Mouse (Mus musculus) heart, embryonic 13.5 days (tissue): ENCODE data around the gene Dlx3. TPM values are rescaled to one million over a fixed set of nuclear protein-coding genes. Genes with fewer than 3 reads are reported as not detected.
A peak's percentile ranks its signal among the peaks of the same experiment; 100 is the strongest.

Experiments used
- ATAC-seq: fragments of 200-750 bp; cut with Nextera tagmentation; 2 replicates; pipeline ENCODE4 v1.8.0; 2017; ENCODE audit warnings: moderate TSS enrichment; ENCODE audit not compliant: insufficient number of reproducible peaks, low FRiP score, low TSS enrichment; ENCODE audit errors: extremely low read depth
- H3K27ac ChIP-seq: fragments of 300-500 bp; sonication (generic); replicated peaks from 2 replicates; pipeline ENCODE4 v1.5.1; 2015; ENCODE audit warnings: moderate library complexity, mild to moderate bottlenecking, inconsistent platforms
- H3K27me3 ChIP-seq: fragments of 300-500 bp; sonication (generic); replicated peaks from 2 replicates; pipeline ENCODE4 v1.6.1; 2015; ENCODE audit warnings: mild to moderate bottlenecking, inconsistent platforms
- H3K36me3 ChIP-seq: fragments of 300-500 bp; sonication (generic); 2 replicates; pipeline ENCODE4 v1.6.1; 2015; ENCODE audit warnings: mild to moderate bottlenecking, inconsistent platforms
- H3K4me1 ChIP-seq: fragments of 300-500 bp; sonication (generic); 2 replicates; pipeline ENCODE4 v1.6.1; 2015; ENCODE audit warnings: inconsistent platforms
- H3K4me2 ChIP-seq: fragments of 300-500 bp; sonication (generic); 2 replicates; pipeline ENCODE4 v1.6.1; 2015; ENCODE audit warnings: inconsistent platforms, mild to moderate bottlenecking, moderate library complexity
- H3K4me3 ChIP-seq: fragments of 300-500 bp; sonication (generic); 2 replicates; pipeline ENCODE4 v1.5.1; 2015; ENCODE audit warnings: moderate library complexity, mild to moderate bottlenecking, inconsistent platforms
- H3K9ac ChIP-seq: fragments of 300-500 bp; sonication (generic); 2 replicates; pipeline ENCODE4 v1.6.1; 2015; ENCODE audit warnings: inconsistent platforms, mild to moderate bottlenecking, moderate library complexity
- H3K9me3 ChIP-seq: fragments of 300-500 bp; sonication (generic); 2 replicates; pipeline ENCODE4 v1.6.1; 2016; ENCODE audit warnings: inconsistent platforms
- WGBS: fragments of 180-500 bp; shearing (Covaris S2); methylation state at CpG from one replicate; pipeline ENCODE4 v1.1.7; 2015; ENCODE audit warnings: mixed read lengths; 5-methylcytosine and 5-hydroxymethylcytosine counted together
- polyA plus RNA-seq: library from polyadenylated mRNA; unstranded; fragments of >200 nt; fragmentation: Nextera tagmentation; extraction: Ambion mirVana; gene quantifications from 2 replicates; pipeline ENCODE4 v1.2.1, GENCODE M21; 2015

The Dlx3 gene
- polyA plus RNA-seq, 1 experiment from 2014 or later, result not detected

DNA sequence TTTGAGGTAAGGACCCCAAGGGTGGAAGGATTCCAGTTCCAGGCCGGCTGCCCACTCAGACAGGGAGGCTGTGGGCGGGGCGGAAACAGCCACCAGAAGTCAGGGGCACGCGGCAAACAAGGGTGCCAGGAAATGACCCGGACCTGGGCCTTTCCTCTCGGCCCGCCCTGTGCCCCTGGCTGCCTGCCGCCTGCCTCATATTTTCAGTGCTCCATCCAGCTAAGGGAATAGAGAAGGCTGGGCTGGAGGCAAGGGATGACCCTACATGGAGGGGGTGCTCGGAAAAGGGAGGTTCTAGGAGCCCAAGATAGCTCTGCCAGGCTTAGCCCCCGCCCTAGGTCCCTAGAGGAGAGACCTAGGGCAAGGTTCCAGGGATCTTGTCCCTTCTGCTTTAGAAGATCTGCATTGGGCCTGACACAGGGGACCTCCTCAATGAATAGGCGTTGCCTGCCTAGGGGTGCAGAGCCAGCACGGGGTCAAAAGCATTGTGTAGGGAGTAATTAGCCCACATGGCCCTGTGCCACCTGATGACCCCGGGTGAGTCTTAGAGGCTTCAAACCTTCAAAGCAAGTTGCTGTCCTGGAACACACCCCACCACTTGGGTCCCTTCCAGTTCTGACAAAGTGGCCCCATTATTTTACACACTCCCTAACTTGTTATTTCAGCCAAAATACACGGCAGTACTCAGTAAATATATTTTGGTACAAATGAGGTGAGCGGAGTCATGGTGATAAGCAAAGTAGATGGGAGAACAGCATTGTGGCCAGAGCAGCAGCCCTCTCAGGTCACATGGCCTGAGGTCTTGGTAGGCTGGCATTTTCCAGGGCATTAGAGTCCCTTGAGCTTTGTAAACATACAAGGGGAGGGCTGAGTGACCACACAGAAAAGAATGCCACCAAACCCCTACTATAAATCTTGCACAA lies 30.8 kb upstream of the Dlx3 start:
- ATAC-seq, result no peak
- whole genome bisulfite sequencing, result 57% methylated on average over 16 of the region's 16 CpGs
- no peak overlapping the region for H3K4me3 ChIP-seq
- H3K27ac ChIP-seq, result no peak overlapping the region; the same call in 1 of the 2 replicates
- 0 out of 2 replicates have a peak overlapping the region, but pooled peaks have one; percentile 33 for H3K9ac ChIP-seq
- no peaks in the 10 kb centered on the region for H3K9me3 ChIP-seq
- no peaks in the 10 kb centered on the region for H3K36me3 ChIP-seq
- peaks cover 51% of the 10 kb centered on the region for H3K4me1 ChIP-seq
- no peaks in the 10 kb centered on the region for H3K27me3 ChIP-seq
- H3K4me2 ChIP-seq, result no peak overlapping the region

- ATAC-seq, result no peak
- Histone ChIP-seq H3K27me3 (no peaks in the 10 kb centered on the region), H3K9me3 (no peaks in the 10 kb centered on the region), H3K4me1 (peaks cover 42% of the 10 kb centered on the region), H3K27ac (no peak overlapping the region), H3K36me3 (no peaks in the 10 kb centered on the region), H3K4me3 (no peak overlapping the region), H3K9ac (no peak overlapping the region), H3K4me2 (no peak overlapping the region)
- WGBS, result 34% methylated on average over 5 of the region's 5 CpGs
Measured at GRCm38 (mm10) chr11:95093077-95093476, 26.8 kb upstream of the Dlx3 start.

- H3K36me3 ChIP-seq, result no peaks in the 10 kb centered on the region
- WGBS, result 80% methylated on average over 10 of the region's 10 CpGs
- ATAC-seq, result no peak
- H3K27ac ChIP-seq, result no peak overlapping the region
- no peaks in the 10 kb centered on the region; the same call in 1 of the 2 replicates for H3K27me3 ChIP-seq
- no peak overlapping the region for H3K4me2 ChIP-seq
- no peak overlapping the region for H3K4me3 ChIP-seq
- no peak overlapping the region for H3K9ac ChIP-seq
- no peaks in the 10 kb centered on the region for H3K9me3 ChIP-seq
- H3K4me1 ChIP-seq, result peaks cover 30% of the 10 kb centered on the region
Measured at GRCm38 (mm10) chr11:95095596-95095995, 24.3 kb upstream of the Dlx3 start.

GRCm38 (mm10) chr11:95096608-95097373 lies 23.1 kb upstream of the Dlx3 start:
- Histone ChIP-seq H3K27me3 (no peaks in the 10 kb centered on the region; the same call in 1 of the 2 replicates), H3K9me3 (no peaks in the 10 kb centered on the region), H3K4me1 (peaks cover 41% of the 10 kb centered on the region), H3K4me2 (no peak overlapping the region; the same call in 1 of the 2 replicates), H3K36me3 (no peaks in the 10 kb centered on the region), H3K9ac (peak overlapping the region; percentile 52; the same call in 1 of the 2 replicates), H3K27ac (peak overlapping the region; percentile 60), H3K4me3 (no peak overlapping the region)
- ATAC-seq, result peak; percentile 22; the same call in 1 of the 2 replicates
- 38% methylated on average over 4 of the region's 4 CpGs for WGBS

DNA sequence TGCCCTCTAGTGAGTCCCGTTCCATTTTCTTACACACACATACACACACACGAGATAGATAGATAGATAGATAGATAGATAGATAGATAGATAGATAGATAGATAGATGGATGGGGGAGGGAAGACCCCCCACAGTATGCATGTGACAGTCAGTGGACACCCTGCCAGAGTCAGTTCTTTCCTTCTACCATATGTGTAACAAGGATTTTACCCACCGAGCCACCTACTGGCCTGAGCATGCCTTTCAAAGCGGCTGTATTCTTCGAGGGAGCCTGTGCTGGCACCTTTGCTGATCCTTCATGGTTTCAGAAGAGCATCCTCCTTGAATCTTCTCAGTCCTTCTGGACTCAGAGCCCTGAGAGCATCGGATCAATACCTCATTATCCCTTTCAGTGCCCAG lies 22.0 kb upstream of the Dlx3 start:
- no peak overlapping the region for H3K4me2 ChIP-seq
- H3K36me3 ChIP-seq, result no peaks in the 10 kb centered on the region
- WGBS, result 62% methylated on average over 6 of the region's 6 CpGs
- peaks cover 39% of the 10 kb centered on the region for H3K4me1 ChIP-seq
- H3K4me3 ChIP-seq, result no peak overlapping the region
- H3K27ac ChIP-seq, result no peak overlapping the region
- no peaks in the 10 kb centered on the region; the same call in 1 of the 2 replicates for H3K27me3 ChIP-seq
- H3K9me3 ChIP-seq, result no peaks in the 10 kb centered on the region
- no peak for ATAC-seq
- no peak overlapping the region for H3K9ac ChIP-seq

DNA sequence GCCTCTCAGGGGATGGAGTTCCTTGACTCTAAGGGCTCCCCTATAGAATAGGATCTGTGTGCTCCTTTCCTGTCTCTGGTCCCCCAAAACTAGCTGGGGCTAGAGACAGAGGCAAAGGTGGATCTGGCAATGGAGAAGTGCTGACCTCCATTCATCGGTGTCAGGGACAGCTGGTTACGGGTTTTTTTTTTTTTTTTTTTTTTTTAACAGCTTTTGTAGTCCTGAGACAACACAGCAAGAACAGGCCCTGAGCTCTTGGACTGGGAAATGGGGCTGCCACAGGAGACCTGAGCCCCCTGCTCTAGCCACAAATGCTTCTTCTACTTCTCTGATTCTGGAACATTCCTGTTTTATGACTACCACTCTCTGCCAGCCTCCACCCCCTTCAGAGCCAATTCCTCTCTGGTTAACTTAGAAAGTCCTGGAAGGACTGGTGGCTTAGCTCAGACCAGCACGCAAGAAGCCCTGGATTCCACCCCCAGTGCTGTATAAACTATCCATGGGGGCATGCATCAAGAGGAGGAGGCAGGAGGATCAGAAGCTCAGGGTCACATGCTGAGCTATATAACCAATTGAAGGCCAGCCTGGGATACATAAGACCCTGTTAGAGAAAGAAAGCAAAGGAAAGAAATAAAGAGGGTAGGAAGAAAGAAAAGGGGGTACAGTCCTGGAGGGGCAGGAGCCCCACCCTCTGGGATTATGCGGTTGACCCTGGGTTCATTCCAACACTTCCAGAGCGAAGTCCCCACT lies 21.4 kb upstream of the Dlx3 start:
- Histone ChIP-seq H3K9me3 (0 out of 2 replicates have a peak, but pooled peaks cover 2% of the 10 kb centered on the region), H3K4me2 (no peak overlapping the region), H3K9ac (no peak overlapping the region), H3K27me3 (no peaks in the 10 kb centered on the region; the same call in 1 of the 2 replicates), H3K27ac (no peak overlapping the region), H3K36me3 (no peaks in the 10 kb centered on the region), H3K4me1 (peaks cover 33% of the 10 kb centered on the region), H3K4me3 (no peak overlapping the region)
- WGBS, result 77% methylated on average over 5 of the region's 5 CpGs
- ATAC-seq, result no peak

DNA sequence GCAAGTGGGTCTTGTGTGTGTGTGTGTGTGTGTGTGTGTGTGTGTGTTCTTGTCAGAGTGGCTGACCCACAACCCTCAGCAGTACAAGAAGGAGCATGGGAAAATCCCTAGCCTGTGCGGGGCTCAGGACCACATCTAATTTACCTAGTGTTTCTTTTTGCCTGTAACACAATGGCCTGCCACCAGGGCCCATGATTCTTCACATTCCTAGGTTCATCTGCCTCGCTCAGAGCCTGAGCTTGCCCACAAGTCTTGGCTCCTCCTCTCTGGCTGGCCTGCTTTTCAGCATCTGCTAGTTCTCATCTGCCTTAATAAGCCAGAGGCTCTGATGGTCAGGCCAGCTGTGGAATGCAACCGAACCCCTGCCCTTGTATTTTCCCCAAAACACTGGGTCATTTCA lies 19.5 kb upstream of the Dlx3 start:
- Histone ChIP-seq H3K4me3 (no peak overlapping the region), H3K36me3 (no peaks in the 10 kb centered on the region), H3K9ac (no peak overlapping the region), H3K27me3 (no peaks in the 10 kb centered on the region; the same call in 1 of the 2 replicates), H3K9me3 (0 out of 2 replicates have a peak, but pooled peaks cover 2% of the 10 kb centered on the region), H3K27ac (no peak overlapping the region), H3K4me2 (no peak overlapping the region), H3K4me1 (peaks cover 50% of the 10 kb centered on the region)
- ATAC-seq, result no peak
- WGBS, result 48% methylated on average over 3 of the region's 3 CpGs

DNA sequence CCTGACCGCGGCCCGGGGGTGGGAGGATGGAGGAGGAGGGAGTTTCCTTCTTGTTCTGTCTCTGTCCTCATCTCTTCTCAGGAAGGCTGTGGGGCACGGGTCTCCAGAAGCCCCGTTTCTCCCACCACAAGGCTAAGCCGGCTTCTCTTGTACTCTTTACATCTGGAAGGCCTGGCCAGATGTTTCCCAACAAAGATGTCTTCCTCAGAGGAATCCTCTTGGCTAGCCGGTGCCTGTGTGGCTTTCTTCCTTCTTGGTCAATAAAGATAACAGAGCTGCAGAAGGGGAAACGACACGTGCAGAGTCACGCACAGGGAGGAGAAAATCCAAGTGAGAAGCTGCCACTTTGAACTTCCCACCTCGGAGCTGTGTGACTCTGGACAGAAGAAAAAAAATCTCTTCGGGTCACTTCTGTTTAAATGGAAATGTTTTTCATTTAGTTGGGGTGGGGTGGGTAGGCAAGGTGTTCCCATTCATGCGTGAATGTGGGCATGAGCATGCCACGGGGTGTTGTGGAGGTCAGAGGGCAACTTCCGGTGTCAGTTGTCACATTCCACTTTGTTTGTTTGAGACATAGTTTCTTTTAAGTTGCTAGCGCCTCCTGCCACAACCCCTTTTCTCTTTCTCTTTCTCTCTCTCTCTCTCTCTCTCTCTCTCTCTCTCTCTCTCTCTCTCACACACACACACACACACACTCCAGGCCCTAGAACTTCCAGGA lies 18.7 kb upstream of the Dlx3 start:
- Histone ChIP-seq H3K4me2 (no peak overlapping the region), H3K36me3 (no peaks in the 10 kb centered on the region), H3K27ac (no peak overlapping the region), H3K4me3 (no peak overlapping the region), H3K27me3 (peaks cover 8% of the 10 kb centered on the region; the same call in 1 of the 2 replicates), H3K4me1 (peaks cover 56% of the 10 kb centered on the region), H3K9ac (no peak overlapping the region), H3K9me3 (0 out of 2 replicates have a peak, but pooled peaks cover 2% of the 10 kb centered on the region)
- WGBS, result 28% methylated on average over 16 of the region's 16 CpGs
- no peak for ATAC-seq

DNA sequence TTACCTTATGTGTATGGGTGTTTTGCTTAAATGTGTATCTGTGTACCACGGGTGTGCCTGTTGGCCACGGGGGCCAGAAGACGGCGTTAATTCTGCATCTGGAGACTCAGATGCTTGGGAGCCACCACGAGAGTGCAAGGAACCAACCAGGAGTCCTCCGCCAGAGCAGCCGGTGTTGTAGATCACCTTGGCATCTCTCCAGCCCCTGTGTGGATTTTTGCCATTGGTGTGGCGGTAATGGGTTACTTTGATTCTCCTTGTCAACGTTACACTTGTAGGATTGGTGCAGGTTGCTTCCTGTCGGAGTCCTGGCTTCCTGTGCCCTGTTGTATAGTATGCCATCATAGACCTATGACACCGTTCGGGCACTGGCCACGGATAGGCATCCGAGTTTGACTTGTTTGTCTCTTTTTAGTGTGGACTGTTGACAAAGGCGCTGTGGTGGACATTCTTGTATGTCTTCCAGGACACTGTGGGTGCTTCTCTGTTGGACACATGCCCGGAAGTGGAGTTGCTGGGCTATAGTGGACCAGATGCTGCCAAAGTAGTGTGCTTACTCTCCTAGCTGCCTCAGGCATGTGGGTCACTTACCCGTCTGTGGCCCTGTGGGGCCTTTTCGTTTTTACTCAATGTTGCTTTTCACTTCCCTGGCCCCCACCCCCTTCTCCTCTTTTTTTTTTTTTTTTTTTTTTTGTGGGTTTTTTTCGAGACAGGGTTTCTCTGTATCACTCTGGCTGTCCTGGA lies 17.6 kb upstream of the Dlx3 start:
- H3K4me1 ChIP-seq, result peaks cover 49% of the 10 kb centered on the region
- no peak overlapping the region for H3K4me2 ChIP-seq
- no peak for ATAC-seq
- no peak overlapping the region for H3K27ac ChIP-seq
- WGBS, result 84% methylated on average over 19 of the region's 19 CpGs
- peaks cover 12% of the 10 kb centered on the region; the same call in 1 of the 2 replicates for H3K27me3 ChIP-seq
- H3K9ac ChIP-seq, result no peak overlapping the region
- H3K36me3 ChIP-seq, result no peaks in the 10 kb centered on the region
- 0 out of 2 replicates have a peak, but pooled peaks cover 2% of the 10 kb centered on the region for H3K9me3 ChIP-seq
- no peak overlapping the region for H3K4me3 ChIP-seq

DNA sequence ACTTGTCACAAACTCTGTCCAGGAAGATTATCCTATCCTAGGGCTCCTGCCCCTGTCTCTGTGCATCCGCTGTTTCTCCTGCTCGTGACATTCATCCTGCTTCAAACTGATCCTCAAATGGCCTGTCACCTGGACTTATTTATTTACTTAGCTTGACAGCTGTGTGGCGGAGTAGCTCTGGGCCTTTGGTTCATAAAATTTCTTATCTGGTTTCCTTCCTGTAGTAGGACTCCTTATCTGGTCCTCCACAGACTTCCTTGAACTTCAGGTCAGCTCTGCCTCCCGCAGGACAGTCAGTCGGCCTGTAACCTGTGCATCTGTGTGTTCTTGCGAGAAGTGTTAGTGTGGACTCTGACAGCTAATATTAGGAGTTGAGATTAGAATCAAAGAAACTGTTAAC lies 15.7 kb upstream of the Dlx3 start:
- ATAC-seq, result no peak
- no peaks in the 10 kb centered on the region for H3K36me3 ChIP-seq
- H3K4me3 ChIP-seq, result no peak overlapping the region
- peaks cover 40% of the 10 kb centered on the region for H3K4me1 ChIP-seq
- 0 out of 2 replicates have a peak, but pooled peaks cover 2% of the 10 kb centered on the region for H3K9me3 ChIP-seq
- no peak overlapping the region for H3K9ac ChIP-seq
- H3K27ac ChIP-seq, result no peak overlapping the region
- H3K4me2 ChIP-seq, result peak overlapping the region; percentile 69
- WGBS, result 34% methylated on average over 6 of the region's 6 CpGs
- H3K27me3 ChIP-seq, result peaks cover 16% of the 10 kb centered on the region; the same call in 1 of the 2 replicates
